Mouse (Mus musculus) hindbrain, embryonic 14.5 days (tissue): ENCODE measurements around the gene Hs3st6. TPM values are rescaled to one million over a fixed set of nuclear protein-coding genes. Genes with fewer than 3 reads are reported as not detected.
A peak's percentile ranks its signal among the peaks of the same experiment; 100 is the strongest.

ENCODE experiments used
- ATAC-seq: fragments of 200-750 bp; cut with Nextera tagmentation; 2 replicates; pipeline ENCODE4 v1.8.0; 2017; ENCODE audit warnings: moderate number of reproducible peaks, mild to moderate bottlenecking, moderate TSS enrichment, moderate library complexity; ENCODE audit not compliant: low FRiP score
- DNase-seq: peaks from one replicate; pipeline ENCODE4 v3.0.0-alpha.2; 2015; ENCODE audit warnings: low spot score
- H3K27ac ChIP-seq: fragments of 300-500 bp; sonication (generic); 2 replicates; pipeline ENCODE4 v1.5.1; 2014; ENCODE audit warnings: mild to moderate bottlenecking, moderate library complexity
- H3K27me3 ChIP-seq: fragments of 300-500 bp; sonication (generic); 2 replicates; pipeline ENCODE4 v1.6.1; 2014; ENCODE audit warnings: mild to moderate bottlenecking, low read length, mixed read lengths; ENCODE audit not compliant: control insufficient read depth, insufficient read depth
- H3K36me3 ChIP-seq: fragments of 300-500 bp; sonication (generic); replicated peaks from 2 replicates; pipeline ENCODE4 v1.6.1; 2014; ENCODE audit not compliant: control insufficient read depth, insufficient read depth
- H3K4me1 ChIP-seq: fragments of 300-500 bp; sonication (generic); replicated peaks from 2 replicates; pipeline ENCODE4 v1.6.1; 2014; ENCODE audit warnings: antibody characterized with exemption, low read length, mixed read lengths; ENCODE audit not compliant: control insufficient read depth, insufficient read depth
- H3K4me2 ChIP-seq: fragments of 300-500 bp; sonication (generic); replicated peaks from 2 replicates; pipeline ENCODE4 v1.6.1; 2014; ENCODE audit warnings: mild to moderate bottlenecking, moderate library complexity
- H3K4me3 ChIP-seq: fragments of 300-500 bp; sonication (generic); replicated peaks from 2 replicates; pipeline ENCODE4 v1.5.1; 2014; ENCODE audit warnings: mild to moderate bottlenecking, low read length
- H3K9ac ChIP-seq: fragments of 300-500 bp; sonication (generic); 2 replicates; pipeline ENCODE4 v1.6.1; 2014
- H3K9me3 ChIP-seq: fragments of 300-500 bp; sonication (generic); 2 replicates; pipeline ENCODE4 v1.6.1; 2016; ENCODE audit warnings: low read length; ENCODE audit not compliant: control insufficient read depth
- WGBS: fragments of 180-500 bp; shearing (Covaris S2); extraction: QIAGEN DNeasy Blood & Tissue Kit; methylation state at CpG from one replicate; pipeline ENCODE4 v1.1.7; 2014; 5-methylcytosine and 5-hydroxymethylcytosine counted together
- polyA plus RNA-seq: library from polyadenylated mRNA; unstranded; fragments of >200 nt; fragmentation: Nextera tagmentation; extraction: Ambion mirVana; gene quantifications from 2 replicates; pipeline ENCODE4 v1.2.1, GENCODE M21; 2014

Hs3st6 gene
- 0.36 TPM in 1 of 2 replicates, not detected in the other for polyA plus RNA-seq

DNA sequence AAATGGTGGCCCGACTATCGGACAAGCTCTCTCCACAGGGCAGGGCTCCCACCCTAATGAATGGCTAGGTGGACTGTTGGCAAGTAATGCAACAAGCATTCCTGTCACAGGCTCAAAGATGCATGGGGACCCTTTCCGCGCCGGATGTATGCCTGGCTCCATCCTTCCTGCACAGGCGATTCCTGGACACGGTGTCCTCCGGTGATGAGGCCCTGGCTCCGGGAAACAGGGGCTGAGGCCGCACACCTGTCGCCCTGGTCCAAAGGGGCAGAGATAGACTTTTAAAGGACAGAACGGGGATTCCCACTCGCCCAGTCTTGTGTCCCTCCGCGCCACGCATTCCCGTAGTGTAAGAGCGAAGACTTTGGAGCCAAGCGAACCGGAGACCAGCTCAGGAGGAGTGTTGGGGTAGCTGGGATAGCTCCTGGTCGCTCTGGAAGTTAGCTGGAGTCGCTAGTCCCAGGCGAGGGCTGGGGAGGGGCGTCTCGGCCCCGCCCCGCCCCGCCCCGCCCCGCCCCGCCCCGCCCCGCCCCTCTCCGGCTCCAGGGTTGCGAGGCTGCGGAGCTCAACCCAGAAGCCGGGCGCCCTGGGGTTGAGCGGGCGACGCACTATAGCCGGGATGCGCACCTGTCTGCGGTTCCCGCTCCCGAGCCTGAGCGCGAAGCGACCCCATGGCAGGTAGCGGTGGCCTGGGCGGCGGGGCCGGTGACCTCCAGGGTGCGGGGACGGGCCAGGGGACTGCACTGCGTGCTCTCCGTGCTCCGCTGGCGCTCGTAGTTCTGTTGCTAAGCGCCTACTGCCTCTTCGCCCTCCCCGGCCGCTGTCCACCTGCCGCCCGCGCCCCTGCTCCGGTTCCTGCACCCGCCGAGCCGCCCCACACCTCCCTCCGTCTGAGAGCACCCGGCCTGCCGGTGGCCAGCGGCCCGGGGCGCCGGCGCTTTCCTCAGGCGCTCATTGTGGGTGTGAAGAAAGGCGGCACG is at the start of gene Hs3st6:
Gene Hs3st6, plus strand, starts transcription at position 574 of the 980 bp plus-strand sequence.
- no peaks in the 10 kb centered on the region for H3K9me3 ChIP-seq
- H3K27ac ChIP-seq: no peak within 1 kb of the TSS
- no peaks in the 10 kb centered on the region for H3K36me3 ChIP-seq
- under 1% methylated on average over 54 of the region's 82 CpGs for WGBS
- peak within 1 kb of the TSS; percentile 40 for H3K4me3 ChIP-seq
- no peak for ATAC-seq
- DNase-seq: no peak
- peaks cover 64% of the 10 kb centered on the region for H3K27me3 ChIP-seq
- peak within 1 kb of the TSS; percentile 45; the same call in 1 of the 2 replicates for H3K9ac ChIP-seq
- H3K4me1 ChIP-seq: 0 out of 2 replicates have a peak, but pooled peaks cover 10% of the 10 kb centered on the region
- H3K4me2 ChIP-seq: peak within 1 kb of the TSS; percentile 75

DNA sequence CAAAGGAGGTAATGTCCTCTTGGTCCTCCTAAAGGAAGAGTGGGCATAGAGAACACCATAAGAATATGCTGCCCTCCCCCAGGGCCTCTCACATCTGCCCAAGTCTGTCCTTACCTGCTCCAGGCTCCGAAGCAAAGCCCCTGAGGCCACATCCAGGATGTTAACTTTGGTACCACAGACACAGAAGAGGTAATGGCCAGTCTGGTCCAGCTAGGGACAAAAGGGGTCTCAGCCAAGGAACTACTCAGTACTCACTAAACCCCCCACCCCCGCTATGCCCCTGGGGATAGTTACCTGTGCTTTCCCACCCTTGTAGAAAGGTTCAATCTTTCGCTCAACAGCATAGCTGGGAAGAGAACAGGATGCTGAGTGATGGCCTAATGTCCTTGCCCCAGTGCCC is 47.0 kb upstream of the Hs3st6 start:
- Histone ChIP-seq H3K9ac (no peak overlapping the region), H3K4me2 (no peak overlapping the region), H3K27me3 (no peaks in the 10 kb centered on the region), H3K4me1 (peaks cover 17% of the 10 kb centered on the region), H3K27ac (no peak overlapping the region), H3K4me3 (no peak overlapping the region), H3K9me3 (no peaks in the 10 kb centered on the region), H3K36me3 (peaks cover 40% of the 10 kb centered on the region)
- WGBS: 100% methylated on average over 3 of the region's 3 CpGs
- ATAC-seq (no peak), DNase-seq (no peak)

GRCm38 (mm10) chr17:24706982-24707800 is 45.6 kb upstream of the Hs3st6 start, which contains the start of gene Tbl3:
Tbl3 (minus strand) TSS chr17:24707660.
- Histone ChIP-seq H3K9ac (peak within 1 kb of the TSS; percentile 79), H3K9me3 (no peaks in the 10 kb centered on the region), H3K4me2 (peak within 1 kb of the TSS; percentile 79), H3K4me1 (peaks cover 17% of the 10 kb centered on the region), H3K36me3 (peaks cover 26% of the 10 kb centered on the region), H3K27ac (peak within 1 kb of the TSS; percentile 86), H3K4me3 (peak within 1 kb of the TSS; percentile 84), H3K27me3 (no peaks in the 10 kb centered on the region)
- DNase-seq (peak; percentile 98), ATAC-seq (peak; percentile 91)
- WGBS: 5% methylated on average over 32 of the region's 32 CpGs

GRCm38 (mm10) chr17:24707801-24708425 is 44.9 kb upstream of the Hs3st6 start:
- Histone ChIP-seq H3K27me3 (no peaks in the 10 kb centered on the region), H3K4me3 (peak overlapping the region; percentile 84), H3K27ac (peak overlapping the region; percentile 86), H3K9ac (peak overlapping the region; percentile 79), H3K4me1 (peaks cover 17% of the 10 kb centered on the region), H3K36me3 (peaks cover 20% of the 10 kb centered on the region), H3K4me2 (peak overlapping the region; percentile 79), H3K9me3 (no peaks in the 10 kb centered on the region)
- 6% methylated on average over 24 of the region's 24 CpGs for WGBS
- no peak for DNase-seq
- peak; percentile 38; the same call in 1 of the 2 replicates for ATAC-seq

GRCm38 (mm10) chr17:24708646-24709045 is 44.1 kb upstream of the Hs3st6 start:
- Histone ChIP-seq H3K9ac (no peak overlapping the region), H3K36me3 (peaks cover 14% of the 10 kb centered on the region), H3K4me2 (0 out of 2 replicates have a peak overlapping the region, but pooled peaks have one; percentile 79), H3K27me3 (no peaks in the 10 kb centered on the region), H3K4me3 (no peak overlapping the region), H3K4me1 (peaks cover 17% of the 10 kb centered on the region), H3K27ac (no peak overlapping the region), H3K9me3 (no peaks in the 10 kb centered on the region)
- 36% methylated on average over 2 of the region's 2 CpGs for WGBS
- ATAC-seq (no peak), DNase-seq (no peak)

GRCm38 (mm10) chr17:24715556-24715955 is 37.2 kb upstream of the Hs3st6 start:
- Histone ChIP-seq H3K4me1 (no peaks in the 10 kb centered on the region; the same call in 1 of the 2 replicates), H3K4me2 (no peak overlapping the region), H3K27me3 (no peaks in the 10 kb centered on the region), H3K9ac (no peak overlapping the region), H3K9me3 (no peaks in the 10 kb centered on the region), H3K27ac (no peak overlapping the region), H3K4me3 (no peak overlapping the region), H3K36me3 (peaks cover 21% of the 10 kb centered on the region; the same call in 1 of the 2 replicates)
- 75% methylated on average over 6 of the region's 6 CpGs for WGBS
- ATAC-seq (no peak), DNase-seq (no peak)

DNA sequence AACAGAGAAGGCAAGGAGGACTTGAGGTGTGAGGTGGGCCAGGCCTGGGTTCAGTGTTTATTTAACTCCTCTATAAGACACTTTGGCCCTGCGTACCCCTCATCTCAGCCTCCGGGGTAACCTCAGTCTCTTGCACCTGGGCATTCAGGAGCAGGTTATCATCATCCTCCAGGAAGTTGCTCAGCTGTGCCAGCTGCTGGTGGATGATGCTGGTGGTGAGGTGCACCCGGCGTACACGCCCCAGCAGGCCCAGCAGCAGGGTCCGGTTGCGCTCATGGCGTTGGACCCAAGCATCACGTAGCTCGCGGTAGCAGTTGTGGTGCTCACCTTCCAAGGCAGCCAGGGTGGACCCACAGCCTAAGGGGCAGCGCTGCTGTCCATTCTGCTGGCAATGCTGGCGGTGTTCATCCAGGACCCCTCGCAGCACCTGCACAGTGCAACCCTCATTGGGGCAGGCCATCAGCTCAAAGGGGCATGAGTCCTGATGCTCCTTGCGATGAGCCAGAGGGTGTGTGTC is 36.6 kb upstream of the Hs3st6 start:
- no peak overlapping the region for H3K27ac ChIP-seq
- ATAC-seq (no peak), DNase-seq (no peak)
- H3K9ac ChIP-seq: no peak overlapping the region
- no peaks in the 10 kb centered on the region for H3K27me3 ChIP-seq
- peaks cover 23% of the 10 kb centered on the region for H3K36me3 ChIP-seq
- H3K4me1 ChIP-seq: peaks cover 2% of the 10 kb centered on the region; the same call in 1 of the 2 replicates
- no peak overlapping the region for H3K4me3 ChIP-seq
- H3K4me2 ChIP-seq: no peak overlapping the region
- 94% methylated on average over 15 of the region's 15 CpGs for WGBS
- H3K9me3 ChIP-seq: no peaks in the 10 kb centered on the region

- Histone ChIP-seq H3K9me3 (no peaks in the 10 kb centered on the region), H3K4me3 (peak within 1 kb of the TSS; percentile 78), H3K4me2 (peak within 1 kb of the TSS; percentile 96), H3K36me3 (peaks cover 36% of the 10 kb centered on the region), H3K27me3 (no peaks in the 10 kb centered on the region), H3K4me1 (peaks cover 18% of the 10 kb centered on the region), H3K27ac (no peak within 1 kb of the TSS), H3K9ac (peak within 1 kb of the TSS; percentile 90)
- no peak for DNase-seq
- 85% methylated on average over 4 of the region's 4 CpGs for WGBS
- no peak for ATAC-seq
Observed at GRCm38 (mm10) chr17:24717943-24718342, 34.8 kb upstream of the Hs3st6 start, which contains the start of the genes Rnf151 and Rps2. Rnf151 (minus strand) TSS chr17:24718063. Rps2 (plus strand) TSS chr17:24718116.
